19 mouse cellular contexts compared by ENCODE assay signal in the genomic region with DNA sequence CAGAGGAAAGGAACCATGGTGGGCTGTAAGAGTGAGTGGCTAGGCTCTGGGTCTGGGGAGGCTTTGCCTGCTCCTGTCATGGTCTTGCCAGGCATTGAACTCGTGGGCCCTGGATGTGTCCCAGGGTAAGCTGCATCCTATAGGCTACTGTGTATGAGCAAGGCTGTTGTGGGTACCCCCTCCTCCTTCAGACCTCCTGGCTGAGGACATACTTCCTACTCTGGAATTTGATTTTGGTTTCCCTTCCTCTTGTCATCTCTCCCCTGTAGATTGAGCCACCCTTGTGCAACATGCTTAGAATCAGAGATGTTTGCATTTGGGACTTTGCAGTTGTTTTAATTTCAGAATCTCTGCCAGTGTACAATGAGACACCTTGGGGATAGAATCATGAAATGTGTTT.
"Had no signal": no experiment of that assay in that cellular context is flagged by ENCODE, and none has a peak within 500 bp of the region (broad histone marks: within the 10 kb centered on the region; RNA-seq: fewer than 3 reads in every experiment).

No protein-coding gene starts in this region.

- DNase-seq: liver, postnatal 0 days; lung, adult 2 months; lung, postnatal 14 days; lung, postnatal 36 days; midbrain, embryonic 14.5 days; retina, postnatal 1 day; right cerebral cortex, adult 18-20 months; right cerebral cortex, postnatal 25 days; right cerebral cortex, postnatal 4 days; spleen, adult 18-20 months; thymus, adult 18-20 months; thymus, postnatal 14 days; thymus, postnatal 36 days had no signal

- H3K36me3 ChIP-seq: liver, embryonic 15.5 days; midbrain, embryonic 10.5 days; midbrain, embryonic 12.5 days; neural tube, embryonic 12.5 days had no signal

- H3K4me2 ChIP-seq: liver, embryonic 15.5 days; lung, embryonic 15.5 days; midbrain, embryonic 12.5 days; neural tube, embryonic 12.5 days had no signal

- H3K27me3 ChIP-seq: liver, embryonic 15.5 days; lung, embryonic 15.5 days; midbrain, embryonic 12.5 days; neural tube, embryonic 12.5 days had no signal

- H3K27ac ChIP-seq: liver, embryonic 15.5 days; lung, embryonic 15.5 days; macrophage; midbrain, embryonic 10.5 days; midbrain, embryonic 12.5 days; neural tube, embryonic 12.5 days had no signal

- H3K4me3 ChIP-seq: liver, embryonic 15.5 days; lung, embryonic 15.5 days; midbrain, embryonic 10.5 days; midbrain, embryonic 12.5 days; neural tube, embryonic 12.5 days had no signal
